Mouse (Mus musculus) hindbrain, postnatal 0 days (tissue): ENCODE measurements at regions not wholly inside any gene's neighbourhood (a gene's known extent, or its start where the extent isn't known, plus 50 kb on each side); places are given as distances from the start of the nearest gene placed in this dataset.

ENCODE experiments used
- ATAC-seq: fragments of 200-750 bp; cut with Nextera tagmentation; 2 replicates; pipeline ENCODE4 v1.8.0; 2017; ENCODE audit warnings: mild to moderate bottlenecking, moderate TSS enrichment, moderate library complexity
- DNase-seq: peaks from one replicate; pipeline ENCODE4 v3.0.0-alpha.2; 2015; ENCODE audit warnings: low spot score
- H3K27ac ChIP-seq: fragments of 300-500 bp; sonication (generic); 2 replicates; pipeline ENCODE4 v1.5.1; 2014; ENCODE audit warnings: mild to moderate bottlenecking
- H3K27me3 ChIP-seq: fragments of 300-500 bp; sonication (generic); 2 replicates; pipeline ENCODE4 v1.6.1; 2014; ENCODE audit warnings: low read length, mixed read lengths; ENCODE audit not compliant: insufficient read depth
- H3K36me3 ChIP-seq: fragments of 300-500 bp; sonication (generic); 2 replicates; pipeline ENCODE4 v1.6.1; 2014; ENCODE audit warnings: low read length, mixed read lengths; ENCODE audit not compliant: insufficient read depth
- H3K4me1 ChIP-seq: fragments of 300-500 bp; sonication (generic); 2 replicates; pipeline ENCODE4 v1.6.1; 2014; ENCODE audit warnings: antibody characterized with exemption, low read length, mixed read lengths; ENCODE audit not compliant: insufficient read depth
- H3K4me2 ChIP-seq: fragments of 300-500 bp; sonication (generic); 2 replicates; pipeline ENCODE4 v1.6.1; 2014; ENCODE audit warnings: low read depth, mild to moderate bottlenecking, low read length, moderate library complexity, mixed read lengths
- H3K4me3 ChIP-seq: fragments of 300-500 bp; sonication (generic); 2 replicates; pipeline ENCODE4 v1.5.1; 2014; ENCODE audit warnings: low read length
- H3K9ac ChIP-seq: fragments of 300-500 bp; sonication (generic); replicated peaks from 2 replicates; pipeline ENCODE4 v1.6.1; 2014; ENCODE audit warnings: mild to moderate bottlenecking, low read length, moderate library complexity, mixed read lengths
- H3K9me3 ChIP-seq: fragments of 300-500 bp; sonication (generic); 2 replicates; pipeline ENCODE4 v1.6.1; 2016; ENCODE audit warnings: low read length, mixed read lengths
- CTCF ChIP-seq: IDR thresholded peaks from 2 replicates; pipeline ENCODE4 v1.5.1; 2016; ENCODE audit warnings: antibody characterized with exemption, control low read depth, low read depth
- WGBS: fragments of 180-500 bp; shearing (Covaris S2); extraction: QIAGEN DNeasy Blood & Tissue Kit; methylation state at CpG from one replicate; pipeline ENCODE4 v1.1.7; 2014; 5-methylcytosine and 5-hydroxymethylcytosine counted together

DNA sequence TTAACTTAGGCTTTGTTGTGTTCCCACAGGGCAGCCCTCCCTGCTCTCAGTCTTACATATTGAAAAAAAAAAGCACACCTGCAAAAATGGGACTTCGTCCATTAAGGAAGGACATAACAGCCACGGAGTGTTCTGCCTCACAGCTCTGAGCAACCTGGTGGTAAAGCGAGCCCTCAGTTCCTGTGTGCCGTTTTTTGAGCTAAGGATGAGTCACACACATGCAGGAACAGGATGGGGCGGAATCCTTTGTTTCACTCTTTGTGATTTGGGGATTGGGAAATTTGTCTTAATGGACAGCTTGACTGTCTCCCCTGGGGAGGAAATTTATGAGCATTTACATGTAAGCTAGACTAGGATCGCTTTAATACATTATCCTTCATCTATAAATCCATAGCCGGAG is 129.6 kb upstream of the Krr1 start:
- WGBS: 52% methylated on average over 7 of the region's 7 CpGs

DNA sequence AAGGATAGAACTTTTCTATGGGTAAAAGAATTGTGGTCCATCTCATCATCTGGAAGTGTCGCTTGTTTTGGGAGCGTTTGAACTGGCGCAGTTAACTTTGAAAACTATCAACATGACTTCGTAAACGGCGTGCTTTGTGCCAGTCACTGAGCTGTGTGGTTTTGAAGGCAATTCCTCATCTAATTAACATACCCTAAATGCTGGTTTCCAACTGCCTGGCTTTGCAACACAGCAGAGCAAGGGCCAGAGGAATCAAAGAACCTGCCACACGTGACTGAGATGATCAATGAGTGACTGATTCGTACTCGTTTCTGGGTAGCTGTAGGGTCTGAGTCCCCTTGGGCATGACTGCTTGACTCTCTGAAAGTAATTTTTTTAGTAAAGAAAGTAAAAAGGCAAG is 129.2 kb upstream of the Krr1 start:
- Histone ChIP-seq H3K27me3 (no peaks in the 10 kb centered on the region), H3K9ac (no peak overlapping the region), H3K4me2 (no peak overlapping the region), H3K4me1 (no peaks in the 10 kb centered on the region), H3K27ac (no peak overlapping the region), H3K36me3 (no peaks in the 10 kb centered on the region), H3K9me3 (no peaks in the 10 kb centered on the region), H3K4me3 (no peak overlapping the region)
- no peak for ATAC-seq
- WGBS: 39% methylated on average over 9 of the region's 9 CpGs
- TF ChIP-seq CTCF: no peak
- no peak for DNase-seq

More for the DNA sequence above, 129.6 kb upstream of the Krr1 start:
- Histone ChIP-seq H3K27me3 (no peaks in the 10 kb centered on the region), H3K9ac (no peak overlapping the region), H3K27ac (no peak overlapping the region), H3K36me3 (no peaks in the 10 kb centered on the region), H3K9me3 (no peaks in the 10 kb centered on the region), H3K4me1 (no peaks in the 10 kb centered on the region), H3K4me2 (no peak overlapping the region), H3K4me3 (no peak overlapping the region)
- DNase-seq (no peak), ATAC-seq (no peak)
- no peak for TF ChIP-seq CTCF

DNA sequence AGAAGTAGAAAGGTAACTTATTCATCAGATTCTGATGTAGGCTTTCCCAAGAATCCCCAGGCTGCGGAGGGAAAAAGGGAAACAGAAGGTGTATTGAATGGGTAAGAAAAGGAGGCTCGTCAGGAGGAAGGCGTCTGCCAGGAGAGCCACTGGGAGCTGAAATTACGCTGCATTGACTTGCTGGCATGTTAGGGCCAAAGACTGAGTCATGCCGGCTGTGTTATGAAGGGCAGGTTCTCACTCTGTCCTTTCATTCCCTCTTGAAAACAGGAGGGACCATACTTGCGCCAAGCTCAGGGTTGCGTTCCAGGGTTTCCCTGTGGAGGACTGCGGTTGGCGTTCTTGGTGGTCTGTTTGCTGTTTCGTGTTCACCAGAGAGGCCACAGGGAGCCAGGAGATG is 128.3 kb upstream of the Krr1 start:
- H3K4me2 ChIP-seq: no peak overlapping the region
- no peak overlapping the region for H3K27ac ChIP-seq
- no peaks in the 10 kb centered on the region for H3K4me1 ChIP-seq
- no peaks in the 10 kb centered on the region for H3K27me3 ChIP-seq
- WGBS: 79% methylated on average over 10 of the region's 10 CpGs
- H3K9me3 ChIP-seq: no peaks in the 10 kb centered on the region
- H3K9ac ChIP-seq: no peak overlapping the region
- H3K36me3 ChIP-seq: no peaks in the 10 kb centered on the region
- no peak overlapping the region for H3K4me3 ChIP-seq
- DNase-seq: no peak
- no peak for TF ChIP-seq CTCF
- ATAC-seq: no peak

DNA sequence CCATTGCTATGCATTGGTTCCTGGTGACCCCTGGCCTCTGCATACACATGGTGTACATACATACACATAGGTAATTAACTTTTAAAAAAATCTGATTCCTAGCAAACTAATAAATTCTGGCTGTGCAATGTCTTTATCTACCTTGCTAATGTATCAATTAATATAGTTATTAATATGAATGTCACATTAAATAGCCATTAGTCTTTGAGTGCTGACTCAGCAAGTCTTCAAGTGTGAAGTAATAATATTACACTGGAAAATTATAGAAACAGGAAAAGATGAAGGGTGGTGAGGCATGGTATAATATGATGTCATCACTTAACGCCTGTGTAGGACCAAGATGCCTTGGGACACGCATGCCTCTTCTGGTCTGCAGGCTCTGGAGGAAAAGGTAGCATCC is 126.5 kb upstream of the Krr1 start:
- Histone ChIP-seq H3K4me3 (no peak overlapping the region), H3K4me1 (no peaks in the 10 kb centered on the region), H3K4me2 (no peak overlapping the region), H3K27me3 (no peaks in the 10 kb centered on the region), H3K27ac (no peak overlapping the region), H3K36me3 (no peaks in the 10 kb centered on the region), H3K9me3 (no peaks in the 10 kb centered on the region), H3K9ac (no peak overlapping the region)
- no peak for TF ChIP-seq CTCF
- ATAC-seq: no peak
- WGBS: 95% methylated on average over 2 of the region's 2 CpGs
- no peak for DNase-seq

DNA sequence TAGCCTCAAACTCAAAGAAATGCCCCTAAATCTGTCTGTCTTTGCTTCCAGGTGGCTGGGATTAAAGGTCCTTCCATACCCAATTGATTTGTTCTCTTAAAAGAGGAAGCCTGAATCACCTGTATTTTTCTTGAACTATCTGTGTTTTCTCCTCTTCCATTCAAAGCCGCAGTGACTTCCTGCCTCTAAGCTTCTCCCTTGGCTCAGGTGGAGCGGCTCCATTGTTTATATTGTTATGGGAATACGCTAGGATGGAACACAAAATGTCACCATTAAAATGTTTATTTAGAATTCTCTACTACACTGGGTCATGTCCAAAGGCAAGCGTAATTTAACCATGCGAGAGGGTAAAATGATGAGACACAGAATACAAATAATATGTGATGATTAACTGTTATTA is 118.2 kb upstream of the Krr1 start:
- DNase-seq (no peak), ATAC-seq (no peak)
- no peaks in the 10 kb centered on the region for H3K36me3 ChIP-seq
- no peaks in the 10 kb centered on the region for H3K27me3 ChIP-seq
- no peak overlapping the region for H3K4me3 ChIP-seq
- WGBS: 84% methylated on average over 5 of the region's 5 CpGs
- H3K27ac ChIP-seq: no peak overlapping the region
- 0 out of 2 replicates have a peak, but pooled peaks cover 5% of the 10 kb centered on the region for H3K4me1 ChIP-seq
- TF ChIP-seq CTCF: no peak
- H3K9ac ChIP-seq: no peak overlapping the region
- no peaks in the 10 kb centered on the region for H3K9me3 ChIP-seq
- H3K4me2 ChIP-seq: no peak overlapping the region

DNA sequence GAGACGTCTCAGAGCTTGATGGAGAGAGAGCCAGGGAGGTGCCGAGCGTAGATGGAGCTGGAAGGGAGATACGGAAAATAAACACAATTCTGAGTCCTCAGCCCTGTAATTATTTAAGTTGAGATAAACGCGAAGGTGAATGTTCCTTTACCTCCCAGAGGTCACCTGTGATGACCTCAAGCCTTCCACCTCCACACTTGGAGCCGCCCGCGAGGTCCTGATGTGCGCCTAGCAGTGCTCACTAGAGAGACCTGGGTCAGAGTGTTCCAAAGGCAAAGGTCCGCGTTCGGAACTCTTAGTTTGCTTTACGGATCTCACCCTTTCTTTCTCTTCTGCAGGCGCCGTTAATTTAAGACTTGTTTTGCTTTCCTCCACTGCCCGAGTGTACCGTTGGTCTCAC is 117.0 kb upstream of the Krr1 start:
- Histone ChIP-seq H3K27me3 (no peaks in the 10 kb centered on the region), H3K9me3 (no peaks in the 10 kb centered on the region), H3K4me3 (no peak overlapping the region), H3K36me3 (no peaks in the 10 kb centered on the region), H3K4me2 (no peak overlapping the region), H3K9ac (no peak overlapping the region), H3K27ac (no peak overlapping the region), H3K4me1 (0 out of 2 replicates have a peak, but pooled peaks cover 5% of the 10 kb centered on the region)
- DNase-seq: no peak
- ATAC-seq: no peak
- TF ChIP-seq CTCF: no peak
- WGBS: 97% methylated on average over 18 of the region's 18 CpGs

DNA sequence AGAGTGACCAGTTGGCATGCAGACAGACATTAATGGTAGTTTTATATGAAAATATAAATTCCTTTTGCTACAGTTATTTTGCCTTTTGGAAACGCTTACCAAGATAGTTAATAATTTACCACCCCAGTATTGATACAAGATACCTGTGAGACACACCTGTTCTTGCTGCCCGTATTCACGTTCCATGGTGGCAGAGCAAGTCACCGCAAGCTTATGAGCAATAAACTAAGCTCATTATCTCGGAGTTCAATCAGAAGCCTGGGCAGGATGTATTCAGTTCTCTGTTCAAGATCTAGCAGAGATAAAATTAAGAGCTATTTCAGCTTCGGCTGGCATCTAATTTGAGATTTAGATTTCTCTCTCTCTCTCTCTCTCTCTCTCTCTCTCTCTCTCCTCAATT is 114.1 kb upstream of the Krr1 start:
- no peak for ATAC-seq
- no peak overlapping the region for H3K4me3 ChIP-seq
- TF ChIP-seq CTCF: no peak
- 89% methylated on average over 6 of the region's 6 CpGs for WGBS
- H3K4me1 ChIP-seq: 0 out of 2 replicates have a peak, but pooled peaks cover 3% of the 10 kb centered on the region
- no peaks in the 10 kb centered on the region for H3K9me3 ChIP-seq
- no peak overlapping the region for H3K27ac ChIP-seq
- H3K9ac ChIP-seq: no peak overlapping the region
- no peaks in the 10 kb centered on the region for H3K27me3 ChIP-seq
- H3K4me2 ChIP-seq: no peak overlapping the region
- H3K36me3 ChIP-seq: no peaks in the 10 kb centered on the region
- no peak for DNase-seq
